In the genomic region with DNA sequence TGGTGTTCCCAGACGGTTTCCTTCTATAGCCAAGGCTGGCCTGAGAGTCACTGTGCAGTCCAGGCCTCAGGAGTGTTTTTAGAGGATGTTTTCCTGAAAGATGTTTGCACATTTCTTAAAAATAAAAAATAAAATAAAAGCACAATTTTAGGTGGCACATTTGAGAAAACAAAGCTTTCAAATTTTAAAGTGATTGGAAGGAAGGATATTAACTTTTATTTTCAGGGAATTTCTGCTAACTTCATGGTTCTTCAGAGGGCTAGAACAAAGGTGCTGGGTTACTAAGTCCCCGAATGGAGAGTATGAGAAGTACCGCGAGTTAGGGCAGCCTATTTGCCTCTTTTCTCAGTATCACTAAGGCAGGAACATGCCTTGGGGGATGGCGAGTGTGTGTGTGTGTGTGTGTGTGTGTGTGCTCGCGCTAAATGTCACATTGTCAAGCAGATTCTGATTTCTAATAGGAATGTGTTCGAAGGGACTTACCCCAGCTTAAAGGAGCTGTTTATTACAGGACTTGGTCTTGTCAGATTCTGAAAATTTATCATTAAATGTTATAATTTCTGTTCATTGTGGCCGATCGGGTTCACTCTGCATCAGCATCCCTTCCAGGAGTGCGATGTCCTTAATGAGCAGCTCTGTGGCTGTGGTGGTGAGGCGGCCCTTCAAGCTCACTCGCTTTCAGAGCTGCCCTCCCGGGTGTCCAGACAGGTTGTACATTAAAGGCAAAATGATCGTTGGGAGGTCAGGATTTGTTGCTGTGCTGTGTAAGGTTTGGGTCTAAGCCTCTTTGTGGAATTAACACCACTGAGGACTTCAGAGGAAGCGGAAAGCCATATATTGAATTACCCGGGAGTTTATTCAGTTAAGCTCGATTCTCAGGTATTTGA, we compare ENCODE assay signal across 8 mouse cellular contexts. TPM values are rescaled to one million over a fixed set of nuclear protein-coding genes. Genes with fewer than 3 reads are reported as not detected.
A peak's percentile ranks its signal among the peaks of the same experiment; 100 is the strongest.
DNase-seq lines count a peak whose midpoint lies in the region; ATAC-seq and TF ChIP-seq lines count a peak whose summit lies in the region.

No protein-coding gene starts in this region.

- TF ChIP-seq CTCF in forebrain, postnatal 0 days (IDR thresholded peaks at IDR 0.05; ENCODE audit: low read depth) = no peak
- TF ChIP-seq CTCF in liver, embryonic 14.5 days (IDR thresholded peaks at IDR 0.05; ENCODE audit: low read depth) = no peak

- ATAC-seq in forebrain, postnatal 0 days = no peak
- ATAC-seq in liver, embryonic 14.5 days (ENCODE audit: insufficient read depth) = no peak

- H3K27ac ChIP-seq in forebrain, postnatal 0 days (ENCODE audit: low read depth, low read length) = peak overlapping the region; percentile 95
- no peak overlapping the region for H3K27ac ChIP-seq in liver, embryonic 14.5 days

- peak overlapping the region; percentile 92 for H3K9ac ChIP-seq in forebrain, postnatal 0 days
- H3K9ac ChIP-seq in liver, embryonic 14.5 days (replicated peaks) = no peak overlapping the region

- H3K9me3 ChIP-seq in forebrain, postnatal 0 days (ENCODE audit: low read length) = no peaks in the 10 kb centered on the region
- no peaks in the 10 kb centered on the region for H3K9me3 ChIP-seq in liver, embryonic 14.5 days (ENCODE audit: control insufficient read depth, low read length)

- H3K36me3 ChIP-seq in forebrain, postnatal 0 days (ENCODE audit: insufficient read depth) = no peaks in the 10 kb centered on the region
- H3K36me3 ChIP-seq in liver, embryonic 14.5 days (replicated peaks; ENCODE audit: control insufficient read depth, insufficient read depth, low read depth) = no peaks in the 10 kb centered on the region

- H3K4me2 ChIP-seq in forebrain, postnatal 0 days (ENCODE audit: low read depth) = peak overlapping the region; percentile 73
- peak overlapping the region; percentile 81 for H3K4me2 ChIP-seq in liver, embryonic 14.5 days (ENCODE audit: low read depth)

- H3K27me3 ChIP-seq in forebrain, postnatal 0 days (ENCODE audit: insufficient read depth, low read length) = no peaks in the 10 kb centered on the region
- H3K27me3 ChIP-seq in liver, embryonic 14.5 days (ENCODE audit: control insufficient read depth, insufficient read depth, low read length) = peaks cover 33% of the 10 kb centered on the region

- peak; percentile 15 to 27 for DNase-seq in kidney, postnatal 4 days
- no peak for DNase-seq in kidney, postnatal 14 days
- DNase-seq in NIH3T3 (ENCODE audit: low read depth) = peak; percentile 24
- no peak for DNase-seq in forebrain, postnatal 0 days
- DNase-seq in liver, embryonic 14.5 days (ENCODE audit: low read depth in 3 of 3, low spot score in 3 of 3) = no peak
- DNase-seq in frontal cortex, postnatal 14 days (ENCODE audit: low spot score in 2 of 2) = no peak
- no peak for DNase-seq in urinary bladder, postnatal 14 days (ENCODE audit: low spot score)
- DNase-seq in right cerebral cortex, postnatal 25 days = no peak

- peaks cover 27% of the 10 kb centered on the region for H3K4me1 ChIP-seq in forebrain, postnatal 0 days (ENCODE audit: insufficient read depth)
- peaks cover 0 to 12% of the 10 kb centered on the region in 2 experiments; a peak in 2 of 4 replicates for H3K4me1 ChIP-seq in liver, embryonic 14.5 days (replicated peaks; ENCODE audit: control insufficient read depth in 2 of 2, insufficient read depth in 2 of 2, low read length in 1 of 2)

- peak overlapping the region; percentile 91 for H3K4me3 ChIP-seq in forebrain, postnatal 0 days (ENCODE audit: low read depth, low read length)
- H3K4me3 ChIP-seq in liver, embryonic 14.5 days (ENCODE audit: insufficient read depth in 1 of 2, low read depth in 2 of 2, low read length in 2 of 2) = peak overlapping the region; percentile 73 to 83; a peak in 3 of 4 replicates

- no peak for TF ChIP-seq EP300 in liver, embryonic 14.5 days (IDR thresholded peaks at IDR 0.05; ENCODE audit: low read depth)

- 9% methylated on average over 18 of the region's 18 CpGs for WGBS in forebrain, postnatal 0 days
- 39% methylated on average over 18 of the region's 18 CpGs for WGBS in liver, embryonic 14.5 days (ENCODE audit: insufficient replicate concordance)

RNA-seq across cellular contexts. Expression of a gene that starts 1.6 kb away (rescaled TPM):
- total RNA-seq in forebrain, postnatal 0 days (2014; rRNA removed) = 30.9 and 37.6 TPM in 2 replicates
- polyA plus RNA-seq in forebrain, postnatal 0 days (2015; fragmentation: Nextera tagmentation; extraction: Ambion mirVana) = 6.1 and 6.3 TPM in 2 replicates
- polyA plus RNA-seq in liver, embryonic 14.5 days (2012; rRNA removed) = 1.5 and 2.4 TPM in 2 replicates
- polyA plus RNA-seq in liver, embryonic 14.5 days (2014; fragmentation: Nextera tagmentation; extraction: Ambion mirVana) = 0.71 and 1.2 TPM in 2 replicates

Comparison
In these comparisons a context has a peak if more than half of its experiments do, and no peak if none do; other contexts are left out.
1. DNase-seq: peak in kidney, postnatal 4 days (2 of 2) and NIH3T3 (single experiment); none in kidney, postnatal 14 days (single experiment), forebrain, postnatal 0 days (single experiment), liver, embryonic 14.5 days (0 of 3), frontal cortex, postnatal 14 days (0 of 2), urinary bladder, postnatal 14 days (single experiment) and right cerebral cortex, postnatal 25 days (single experiment).